Mouse (Mus musculus) brain, embryonic 18.5 days (tissue): ENCODE measurements around the gene Adrb1.
A peak's percentile ranks its signal among the peaks of the same experiment; 100 is the strongest.

Experiments
- DNase-seq: peaks from one replicate; pipeline ENCODE4 v3.0.0-alpha.2; 2012; ENCODE audit warnings: low read depth, low spot score

Gene Adrb1

DNA sequence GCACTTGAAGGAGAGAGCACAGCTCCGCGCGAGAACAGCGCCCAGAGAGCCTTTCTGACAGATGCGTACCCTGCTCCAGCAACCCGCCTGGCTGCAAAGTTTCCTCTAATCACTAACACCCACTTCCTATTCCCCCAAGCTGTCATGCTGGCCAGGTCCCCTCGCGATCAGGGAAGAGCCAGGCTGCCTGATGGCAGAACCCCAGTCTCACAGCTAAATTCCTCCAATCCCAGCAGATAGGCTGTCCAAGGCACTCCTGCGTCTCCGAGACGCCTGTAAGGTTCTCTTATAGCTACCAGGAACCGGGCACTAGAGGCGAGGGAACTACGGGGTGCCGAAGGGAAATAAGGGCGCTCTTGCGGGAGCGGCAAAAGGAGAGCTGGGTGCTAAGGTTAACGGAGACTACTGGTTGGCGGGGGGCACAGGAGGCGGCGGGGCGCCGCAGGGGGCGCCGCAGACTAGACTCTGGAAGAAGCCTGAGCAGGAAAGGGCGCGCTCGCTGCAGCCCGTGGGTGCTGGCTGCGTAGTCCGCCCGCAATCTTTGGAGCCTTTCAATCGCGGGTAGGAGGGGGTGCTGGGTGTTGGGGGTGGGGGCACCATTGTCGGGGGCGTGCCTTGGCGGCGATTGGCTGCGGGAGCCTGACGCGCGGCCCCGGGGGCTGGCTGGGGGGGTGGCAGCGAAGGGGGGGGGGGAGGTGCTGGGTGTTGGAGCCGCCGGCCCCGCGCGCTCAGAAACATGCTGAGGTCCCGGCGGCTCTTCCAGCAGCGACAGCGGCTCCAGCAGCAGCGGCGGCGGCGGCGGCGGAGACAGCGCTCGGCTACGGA, at the start of gene Adrb1:
Gene Adrb1, plus strand, starts transcription at position 813 of the 825 bp plus-strand sequence.
- DNase-seq: peak; percentile 72

- no peak for DNase-seq
Measured at GRCm38 (mm10) chr19:56675690-56676089, 46.3 kb upstream of the Adrb1 start.

DNA sequence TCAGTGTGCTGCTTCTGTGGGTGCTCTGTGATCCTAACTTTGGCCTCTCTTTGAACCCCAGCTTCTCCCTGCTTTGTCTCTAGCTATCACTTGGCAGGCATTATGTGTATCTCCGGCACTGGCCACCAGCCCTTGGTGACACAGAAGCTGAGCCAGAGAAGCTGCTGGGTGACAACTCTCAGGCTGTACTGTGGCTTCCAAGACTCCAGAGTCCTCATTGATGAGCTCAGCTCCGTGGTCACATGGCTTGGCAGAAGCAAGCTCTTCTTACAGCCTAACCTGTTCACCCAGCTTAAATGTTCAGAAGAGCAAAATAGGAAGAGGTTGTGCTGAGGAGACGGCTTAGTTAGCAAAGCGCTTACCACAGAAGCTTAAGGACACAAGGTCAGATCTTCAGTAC, 45.5 kb upstream of the Adrb1 start:
- DNase-seq: no peak

GRCm38 (mm10) chr19:56677611-56678010, 44.4 kb upstream of the Adrb1 start:
- DNase-seq: no peak

DNA sequence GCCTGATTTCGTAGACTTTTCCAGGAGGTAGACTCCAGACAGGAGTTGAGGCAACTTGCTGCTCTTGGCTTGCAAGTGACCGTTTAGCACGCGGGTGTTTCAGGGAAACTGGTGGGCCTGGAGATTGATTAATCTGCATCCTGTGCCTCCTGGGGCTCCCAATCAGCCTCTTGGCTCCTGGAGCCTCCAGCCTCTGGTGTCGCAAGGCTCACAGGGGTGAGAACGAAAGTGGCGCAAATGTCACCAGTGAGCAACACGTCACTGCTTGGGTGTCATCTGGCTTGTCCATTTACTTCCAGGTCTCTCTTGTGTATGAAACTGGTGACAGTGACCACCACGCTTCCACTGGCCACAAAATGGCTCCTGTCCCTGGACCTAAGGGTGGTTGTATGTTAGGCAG, 43.5 kb upstream of the Adrb1 start:
- no peak for DNase-seq

DNA sequence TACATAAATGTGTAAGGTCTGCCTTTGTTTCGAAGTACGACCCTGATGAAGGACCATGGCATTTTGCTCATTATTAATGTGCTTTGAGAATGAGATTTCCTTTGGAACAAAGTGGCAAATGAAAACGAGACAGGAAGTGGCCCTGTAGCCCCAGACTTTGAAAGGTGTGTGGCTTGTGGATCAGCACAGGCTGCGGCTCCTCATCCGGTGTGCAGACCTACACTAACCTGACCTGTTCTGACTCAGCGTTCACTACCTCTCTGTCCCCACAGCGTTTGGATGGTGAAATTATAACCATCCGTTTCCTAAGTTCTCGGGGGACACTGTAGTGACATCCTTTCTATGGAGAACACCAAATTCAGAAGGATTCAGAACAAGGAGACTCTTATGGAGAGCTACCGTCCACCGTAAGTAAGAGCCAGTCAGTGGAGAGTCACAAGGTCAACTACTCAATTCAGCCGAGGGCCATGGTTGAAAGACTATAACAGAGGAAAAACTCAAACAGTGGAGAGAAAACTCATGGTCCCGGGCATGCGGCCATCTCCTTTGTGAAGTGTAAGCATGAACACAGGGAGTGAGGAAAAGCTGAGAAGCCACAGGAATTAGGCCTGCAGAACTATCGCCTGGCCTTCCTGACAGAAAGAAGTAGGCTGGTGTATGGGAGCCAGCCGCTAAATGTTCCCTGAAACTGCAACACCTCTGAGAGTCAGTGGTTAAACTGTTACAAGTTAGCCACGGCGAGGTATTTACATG, 42.6 kb upstream of the Adrb1 start:
- no peak for DNase-seq

DNA sequence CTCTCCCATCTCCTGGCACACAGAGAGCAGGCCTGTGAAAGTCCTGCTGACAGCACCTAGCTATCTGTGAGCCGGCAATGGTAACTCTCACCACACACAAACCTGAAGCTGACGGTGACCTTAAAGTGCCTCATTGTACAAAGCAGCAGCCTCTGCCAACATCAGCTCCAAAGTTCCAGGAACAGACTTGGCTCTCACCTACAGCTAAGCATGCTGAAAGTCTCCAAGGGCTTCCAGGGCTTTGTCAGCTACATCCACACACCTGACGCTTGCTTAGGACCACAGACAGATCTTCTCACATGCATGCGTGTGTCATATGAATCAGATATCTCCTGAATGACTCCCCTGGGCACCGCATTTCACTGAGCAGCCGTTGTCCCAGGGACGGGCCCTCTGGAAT, 42.0 kb upstream of the Adrb1 start:
- no peak for DNase-seq

- DNase-seq: no peak
Measured at GRCm38 (mm10) chr19:56682297-56682696, 39.7 kb upstream of the Adrb1 start.

- no peak for DNase-seq
Measured at GRCm38 (mm10) chr19:56682843-56683242, 39.2 kb upstream of the Adrb1 start.

GRCm38 (mm10) chr19:56685515-56685914, 36.5 kb upstream of the Adrb1 start:
- no peak for DNase-seq

GRCm38 (mm10) chr19:56686218-56686617, 35.8 kb upstream of the Adrb1 start:
- no peak for DNase-seq

- DNase-seq: no peak
Measured at GRCm38 (mm10) chr19:56687026-56687635, 34.9 kb upstream of the Adrb1 start.

- no peak for DNase-seq
Measured at GRCm38 (mm10) chr19:56687676-56688075, 34.3 kb upstream of the Adrb1 start.

GRCm38 (mm10) chr19:56688661-56689335, 33.2 kb upstream of the Adrb1 start:
- no peak for DNase-seq

- DNase-seq: no peak
Measured at GRCm38 (mm10) chr19:56689493-56689892, 32.5 kb upstream of the Adrb1 start.

DNA sequence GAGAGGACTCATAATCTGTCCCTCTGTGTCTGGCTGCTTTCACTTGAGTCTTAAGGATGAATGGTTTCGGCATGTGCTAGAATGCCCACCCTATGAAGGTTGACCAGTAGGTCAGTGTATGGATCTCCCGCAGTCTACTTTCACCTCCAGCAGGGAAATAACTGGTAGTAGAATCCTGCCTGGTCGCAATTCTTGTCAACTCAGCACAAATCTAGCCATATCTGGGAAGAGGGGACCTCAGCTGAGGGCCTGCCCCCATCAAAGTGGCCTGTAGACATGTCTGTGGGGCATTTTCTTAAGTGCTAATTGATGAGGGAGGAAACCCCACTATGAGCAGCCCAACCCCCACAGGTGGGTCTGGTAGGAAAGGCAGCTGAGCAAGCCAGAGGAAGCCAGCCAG, 30.9 kb upstream of the Adrb1 start:
- no peak for DNase-seq

GRCm38 (mm10) chr19:56692451-56692850, 29.5 kb upstream of the Adrb1 start:
- DNase-seq: no peak

DNA sequence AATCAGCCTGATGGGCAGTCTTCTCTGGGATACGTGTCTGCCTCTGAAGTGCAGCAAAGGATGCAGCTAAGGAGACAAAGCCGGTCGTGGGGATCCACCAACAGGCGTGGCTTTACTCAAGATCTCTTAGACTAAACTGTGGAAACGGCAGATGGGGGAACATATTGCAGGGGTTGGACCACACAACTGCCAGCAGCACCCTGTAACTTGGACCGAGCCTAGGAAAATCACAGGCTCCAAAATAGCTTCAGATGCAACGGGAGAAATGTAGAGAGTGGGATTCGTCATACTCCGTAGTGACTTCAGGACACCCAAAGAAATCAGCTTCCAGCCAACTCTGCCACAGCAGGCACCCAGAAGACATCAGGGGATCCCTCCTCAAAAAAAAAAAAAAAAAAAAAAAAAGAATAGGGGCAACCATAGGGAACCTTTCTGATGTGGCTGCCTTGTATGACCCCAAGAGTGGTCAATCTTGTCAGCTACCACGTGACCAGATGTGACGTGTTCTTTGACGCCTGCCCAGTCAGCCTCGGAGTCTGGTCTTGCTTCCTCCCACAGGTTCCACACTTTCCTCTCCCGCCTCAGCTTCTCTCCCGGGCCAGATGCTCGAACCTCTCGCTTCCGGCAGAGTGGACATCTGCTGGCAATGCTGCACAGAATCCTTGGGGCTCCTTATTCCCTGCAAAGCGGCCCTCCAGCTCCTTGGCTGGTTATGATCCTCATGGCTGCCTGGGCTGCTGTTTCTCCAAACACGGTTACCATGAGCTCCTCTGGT, 24.4 kb upstream of the Adrb1 start:
- no peak for DNase-seq

DNA sequence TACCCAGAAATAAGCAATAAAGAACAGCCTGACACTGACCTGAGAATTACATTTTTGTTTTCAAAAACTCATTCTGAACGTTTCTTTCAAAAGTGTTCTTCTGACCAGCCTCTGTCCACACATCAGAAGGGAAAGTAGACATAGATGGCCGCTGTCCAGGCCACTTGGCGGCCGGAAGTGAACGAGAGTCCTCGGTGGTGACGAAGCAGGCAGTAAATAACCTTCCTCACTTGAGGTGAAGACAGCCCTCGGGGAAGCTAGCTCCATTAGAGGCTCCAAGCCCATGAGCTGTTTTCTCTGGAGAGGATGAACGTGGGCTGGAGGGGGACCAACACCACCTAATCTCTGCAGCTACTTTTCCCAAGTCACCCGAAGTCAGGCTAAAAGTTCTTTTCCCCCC, 21.2 kb upstream of the Adrb1 start:
- DNase-seq: no peak

DNA sequence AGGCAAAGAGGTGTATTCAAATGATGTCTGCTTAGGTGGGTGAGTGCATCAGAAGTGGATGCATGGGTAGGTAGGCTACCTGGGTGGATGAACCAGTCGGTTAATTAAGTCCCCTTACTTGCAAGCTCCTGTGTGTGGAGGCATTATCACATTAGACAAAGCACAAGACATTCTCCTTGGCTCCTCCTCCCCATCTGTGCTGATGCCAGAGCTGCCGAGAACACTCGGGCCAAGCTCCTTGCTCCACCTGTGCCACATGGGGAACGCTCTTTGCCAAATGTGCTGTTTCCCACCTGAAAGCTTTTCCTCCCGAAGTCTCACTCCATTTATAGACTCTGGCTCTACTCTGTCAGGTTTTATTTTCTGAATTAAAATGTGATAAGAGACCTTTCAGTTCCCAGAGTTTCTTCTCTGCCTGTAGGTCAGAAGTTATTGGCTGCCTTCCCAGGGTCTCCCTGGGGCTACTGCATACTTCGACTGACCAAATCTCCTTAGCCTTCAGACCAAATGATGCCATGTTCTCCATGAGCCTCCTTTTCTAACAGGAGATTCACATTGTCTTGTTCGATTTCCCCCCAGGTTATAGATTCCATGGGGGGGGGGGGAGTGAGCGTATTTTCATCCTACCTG, 20.5 kb upstream of the Adrb1 start:
- no peak for DNase-seq

GRCm38 (mm10) chr19:56702039-56702438, 20.0 kb upstream of the Adrb1 start:
- DNase-seq: no peak
